Mouse (Mus musculus) testis, postnatal 10 days (tissue): ENCODE results near the gene Tspan15.

ENCODE experiments used
- DNase-seq: peaks from one replicate; pipeline ENCODE4 v3.0.0; 2021; ENCODE audit warnings: low spot score

Tspan15 gene

GRCm38 (mm10) chr10:62230708-62231394 is at the start of gene Tspan15:
TSS of gene Tspan15 (minus strand) at chr10:62231251.
- DNase-seq, result peak; percentile 96

- no peak for DNase-seq
These were observed 48.6 kb upstream of the Tspan15 start for GRCm38 (mm10) chr10:62279671-62280070.

- no peak for DNase-seq
These were observed 48.0 kb upstream of the Tspan15 start for GRCm38 (mm10) chr10:62279066-62279465.

GRCm38 (mm10) chr10:62277499-62278293 is 46.6 kb upstream of the Tspan15 start:
- DNase-seq, result no peak

GRCm38 (mm10) chr10:62275235-62275634 is 44.2 kb upstream of the Tspan15 start:
- peak; percentile 96 for DNase-seq

GRCm38 (mm10) chr10:62269278-62269677 is 38.2 kb upstream of the Tspan15 start:
- DNase-seq, result no peak

- no peak for DNase-seq
These were observed 33.2 kb upstream of the Tspan15 start for GRCm38 (mm10) chr10:62264299-62264698.

GRCm38 (mm10) chr10:62261115-62261886 is 30.2 kb upstream of the Tspan15 start:
- peak; percentile 81 for DNase-seq

- DNase-seq, result no peak
These were observed 27.2 kb upstream of the Tspan15 start for GRCm38 (mm10) chr10:62258298-62258697.

GRCm38 (mm10) chr10:62252496-62253235 is 21.6 kb upstream of the Tspan15 start:
- no peak for DNase-seq

- no peak for DNase-seq
These were observed 21.0 kb upstream of the Tspan15 start, which contains the start of gene Tacr2 for GRCm38 (mm10) chr10:62252000-62252488. TSS of gene Tacr2 (plus strand) at chr10:62252438.

- no peak for DNase-seq
These were observed 16.8 kb upstream of the Tspan15 start for GRCm38 (mm10) chr10:62247815-62248214.

- no peak for DNase-seq
These were observed 16.1 kb upstream of the Tspan15 start for GRCm38 (mm10) chr10:62247156-62247555.

- no peak for DNase-seq
These were observed 13.0 kb upstream of the Tspan15 start for GRCm38 (mm10) chr10:62244067-62244466.

- DNase-seq, result peak; percentile 62
These were observed 11.8 kb upstream of the Tspan15 start for GRCm38 (mm10) chr10:62242896-62243295.

GRCm38 (mm10) chr10:62242358-62242757 is 11.3 kb upstream of the Tspan15 start:
- DNase-seq, result no peak

- DNase-seq, result no peak
These were observed 8.2 kb upstream of the Tspan15 start for GRCm38 (mm10) chr10:62239270-62239669.

- DNase-seq, result no peak
These were observed 7.6 kb upstream of the Tspan15 start for GRCm38 (mm10) chr10:62238688-62239087.

GRCm38 (mm10) chr10:62237205-62237604 is 6.2 kb upstream of the Tspan15 start:
- DNase-seq, result no peak

- no peak for DNase-seq
These were observed 5.1 kb upstream of the Tspan15 start for GRCm38 (mm10) chr10:62236165-62236564.

- DNase-seq, result no peak
These were observed 760 bp upstream of the Tspan15 start for GRCm38 (mm10) chr10:62231811-62232210.

- DNase-seq, result no peak
These were observed 313 bp upstream of the Tspan15 start for GRCm38 (mm10) chr10:62231395-62231732.
